Mouse (Mus musculus) forebrain, embryonic 14.5 days (tissue): Measurements from ENCODE around the gene Rtl1. TPM values are rescaled to one million over a fixed set of nuclear protein-coding genes. Genes with fewer than 3 reads are reported as not detected.

Source experiments
- ATAC-seq: fragments of 200-750 bp; cut with Nextera tagmentation; 2 replicates; pipeline ENCODE4 v1.8.0; 2017; ENCODE audit warnings: mild to moderate bottlenecking, moderate library complexity
- DNase-seq: peaks from one replicate; pipeline ENCODE4 v3.0.0-alpha.2; 2015; ENCODE audit warnings: low spot score
- H3K27ac ChIP-seq: fragments of 300-500 bp; sonication (generic); 2 replicates; pipeline ENCODE4 v1.5.1; 2014; ENCODE audit warnings: low read depth, mild to moderate bottlenecking, control low read depth, low read length, moderate library complexity
- H3K27me3 ChIP-seq: fragments of 300-500 bp; sonication (generic); replicated peaks from 2 replicates; pipeline ENCODE4 v1.6.1; 2014; ENCODE audit warnings: low read length, control low read depth, mixed read lengths; ENCODE audit not compliant: control insufficient read depth, insufficient read depth
- H3K36me3 ChIP-seq: fragments of 300-500 bp; sonication (generic); 2 replicates; pipeline ENCODE4 v1.6.1; 2014; ENCODE audit warnings: low read length, control low read depth; ENCODE audit not compliant: control insufficient read depth, insufficient read depth
- H3K4me1 ChIP-seq: fragments of 300-500 bp; sonication (generic); 2 replicates; pipeline ENCODE4 v1.6.1; 2014; ENCODE audit warnings: antibody characterized with exemption, low read length, control low read depth; ENCODE audit not compliant: control insufficient read depth, insufficient read depth
- H3K4me2 ChIP-seq: fragments of 300-500 bp; sonication (generic); 2 replicates; pipeline ENCODE4 v1.6.1; 2014; ENCODE audit warnings: mild to moderate bottlenecking, control low read depth, low read length
- H3K4me3 ChIP-seq: fragments of 300-500 bp; sonication (generic); 2 replicates; pipeline ENCODE4 v1.5.1; 2014; ENCODE audit warnings: low read depth, low read length, control low read depth
- H3K9ac ChIP-seq: fragments of 300-500 bp; sonication (generic); 2 replicates; pipeline ENCODE4 v1.6.1; 2014; ENCODE audit warnings: mild to moderate bottlenecking, low read length, control low read depth, moderate library complexity
- H3K9me3 ChIP-seq: fragments of 300-500 bp; sonication (generic); replicated peaks from 2 replicates; pipeline ENCODE4 v1.6.1; 2016; ENCODE audit warnings: low read length, control low read depth, mixed read lengths; ENCODE audit not compliant: control insufficient read depth
- WGBS: fragments of 180-500 bp; shearing (Covaris S2); extraction: QIAGEN DNeasy Blood & Tissue Kit; methylation state at CpG from one replicate; pipeline ENCODE4 v1.1.7; 2014; 5-methylcytosine and 5-hydroxymethylcytosine counted together
- polyA plus RNA-seq: library from polyadenylated mRNA; unstranded; fragments of >200 nt; fragmentation: Nextera tagmentation; extraction: Ambion mirVana; gene quantifications from 2 replicates; pipeline ENCODE4 v1.2.1, GENCODE M21; 2014

The Rtl1 gene
- 0.37 and 0.58 TPM in 2 replicates for polyA plus RNA-seq

GRCm38 (mm10) chr12:109600230-109600629 lies at the start of gene Rtl1:
Gene Rtl1 (minus strand): TSS chr12:109600330.
- DNase-seq (no peak), ATAC-seq (no peak)
- Histone ChIP-seq H3K4me1 (no peaks in the 10 kb centered on the region), H3K9me3 (no peaks in the 10 kb centered on the region), H3K9ac (no peak within 1 kb of the TSS), H3K36me3 (peaks cover 31% of the 10 kb centered on the region), H3K27ac (no peak within 1 kb of the TSS), H3K27me3 (no peaks in the 10 kb centered on the region), H3K4me2 (no peak within 1 kb of the TSS), H3K4me3 (no peak within 1 kb of the TSS)
- 89% methylated on average over 7 of the region's 7 CpGs for WGBS

DNA sequence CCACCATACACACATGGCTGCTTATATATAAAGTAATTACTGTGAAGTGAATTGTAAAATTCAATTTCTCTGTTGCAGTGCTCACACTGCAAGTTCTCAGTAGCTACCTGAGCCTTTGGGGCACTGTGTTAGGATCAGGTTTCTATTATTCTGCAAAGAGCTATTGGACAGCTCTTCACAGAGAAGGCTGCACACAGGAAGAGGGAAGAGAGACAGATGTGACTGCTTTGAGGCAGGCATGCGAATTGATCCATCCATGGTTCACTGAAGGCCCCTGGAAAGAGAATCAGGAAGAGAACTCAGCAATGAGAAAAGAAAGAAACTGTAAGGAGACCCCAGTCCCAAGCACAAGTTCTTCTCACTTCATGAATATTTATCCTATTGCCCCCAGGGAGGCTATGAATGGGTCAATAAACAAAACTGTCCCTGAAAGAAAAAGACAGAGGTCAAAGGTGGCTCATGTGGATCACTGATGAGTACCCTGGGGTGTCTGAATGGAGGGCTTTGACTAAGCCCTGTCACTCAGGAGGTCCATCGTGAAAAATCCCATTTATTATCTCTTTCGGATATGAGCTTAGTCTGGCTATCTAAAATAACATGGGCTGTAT lies 40.5 kb upstream of the Rtl1 start:
- Histone ChIP-seq H3K9ac (no peak overlapping the region), H3K4me1 (no peaks in the 10 kb centered on the region), H3K27ac (no peak overlapping the region), H3K9me3 (no peaks in the 10 kb centered on the region), H3K4me3 (no peak overlapping the region), H3K4me2 (no peak overlapping the region), H3K36me3 (peaks cover 7% of the 10 kb centered on the region; the same call in 1 of the 2 replicates), H3K27me3 (no peaks in the 10 kb centered on the region)
- ATAC-seq (no peak), DNase-seq (no peak)
- 28% methylated on average over 3 of the region's 3 CpGs for WGBS

DNA sequence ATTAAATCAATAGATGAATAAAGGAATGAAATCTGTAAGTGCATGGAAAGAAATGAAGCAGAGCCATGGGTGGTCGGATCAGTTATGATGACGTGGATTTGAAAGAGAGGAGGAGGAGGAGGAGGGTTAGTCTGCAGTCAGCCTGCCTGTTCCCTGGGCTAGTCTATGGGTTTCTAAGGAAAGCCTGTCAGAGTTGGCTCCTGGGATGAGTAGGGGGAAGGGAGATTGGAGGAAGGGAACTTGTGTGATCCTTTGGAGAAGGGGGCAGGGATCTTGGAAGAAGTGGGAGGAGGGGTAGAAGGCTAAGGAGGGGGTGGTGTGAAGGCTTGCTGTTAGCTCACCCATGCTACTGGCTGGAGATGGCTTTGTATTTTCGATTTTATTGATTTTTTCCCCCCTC lies 31.9 kb upstream of the Rtl1 start:
- H3K9me3 ChIP-seq = no peaks in the 10 kb centered on the region
- ATAC-seq = no peak
- H3K4me1 ChIP-seq = no peaks in the 10 kb centered on the region
- WGBS = 38% methylated on average over 3 of the region's 3 CpGs
- no peak overlapping the region for H3K9ac ChIP-seq
- no peaks in the 10 kb centered on the region for H3K27me3 ChIP-seq
- 0 out of 2 replicates have a peak, but pooled peaks cover 8% of the 10 kb centered on the region for H3K36me3 ChIP-seq
- H3K27ac ChIP-seq = no peak overlapping the region
- H3K4me3 ChIP-seq = no peak overlapping the region
- no peak overlapping the region for H3K4me2 ChIP-seq
- DNase-seq = no peak

- no peak overlapping the region for H3K4me3 ChIP-seq
- H3K27ac ChIP-seq = no peak overlapping the region
- DNase-seq = no peak
- no peak overlapping the region for H3K4me2 ChIP-seq
- no peaks in the 10 kb centered on the region for H3K4me1 ChIP-seq
- 43% methylated on average over 1 of the region's 1 CpGs for WGBS
- H3K9ac ChIP-seq = no peak overlapping the region
- peaks cover 10% of the 10 kb centered on the region; the same call in 1 of the 2 replicates for H3K36me3 ChIP-seq
- no peaks in the 10 kb centered on the region for H3K9me3 ChIP-seq
- no peak for ATAC-seq
- H3K27me3 ChIP-seq = no peaks in the 10 kb centered on the region
Measured at GRCm38 (mm10) chr12:109628887-109629286, 28.8 kb upstream of the Rtl1 start.

DNA sequence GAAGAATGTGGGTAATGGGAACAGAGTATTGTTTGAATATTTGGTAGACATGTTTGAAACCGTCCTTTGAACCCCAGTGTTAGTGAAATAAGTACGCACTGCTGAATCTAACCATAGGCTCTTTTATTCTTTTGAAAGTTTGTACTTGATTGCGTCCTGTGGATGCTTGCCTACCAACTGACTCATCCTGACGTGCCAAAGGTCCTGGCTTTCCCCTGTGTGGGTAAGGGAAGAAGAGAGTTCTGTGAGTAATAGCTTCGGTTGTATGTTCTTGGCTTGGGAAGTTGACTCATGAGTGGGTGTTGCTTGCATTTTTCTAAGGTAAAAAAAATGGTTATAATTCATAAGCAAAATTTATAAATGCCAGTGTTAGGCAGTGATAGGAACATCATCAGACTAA lies 26.8 kb upstream of the Rtl1 start:
- no peak overlapping the region for H3K9ac ChIP-seq
- no peak for DNase-seq
- no peak overlapping the region for H3K4me2 ChIP-seq
- ATAC-seq = no peak
- no peaks in the 10 kb centered on the region for H3K27me3 ChIP-seq
- 89% methylated on average over 5 of the region's 5 CpGs for WGBS
- no peaks in the 10 kb centered on the region for H3K4me1 ChIP-seq
- no peak overlapping the region for H3K27ac ChIP-seq
- no peak overlapping the region for H3K4me3 ChIP-seq
- no peaks in the 10 kb centered on the region for H3K9me3 ChIP-seq
- peaks cover 10% of the 10 kb centered on the region; the same call in 1 of the 2 replicates for H3K36me3 ChIP-seq

- H3K4me3 ChIP-seq = no peak overlapping the region
- DNase-seq (no peak), ATAC-seq (no peak)
- no peak overlapping the region for H3K27ac ChIP-seq
- H3K9me3 ChIP-seq = no peaks in the 10 kb centered on the region
- peaks cover 20% of the 10 kb centered on the region for H3K36me3 ChIP-seq
- H3K4me2 ChIP-seq = no peak overlapping the region
- WGBS = 70% methylated on average over 3 of the region's 3 CpGs
- H3K4me1 ChIP-seq = peaks cover 2% of the 10 kb centered on the region; the same call in 1 of the 2 replicates
- no peaks in the 10 kb centered on the region for H3K27me3 ChIP-seq
- no peak overlapping the region for H3K9ac ChIP-seq
Measured at GRCm38 (mm10) chr12:109620196-109620595, 20.1 kb upstream of the Rtl1 start.

DNA sequence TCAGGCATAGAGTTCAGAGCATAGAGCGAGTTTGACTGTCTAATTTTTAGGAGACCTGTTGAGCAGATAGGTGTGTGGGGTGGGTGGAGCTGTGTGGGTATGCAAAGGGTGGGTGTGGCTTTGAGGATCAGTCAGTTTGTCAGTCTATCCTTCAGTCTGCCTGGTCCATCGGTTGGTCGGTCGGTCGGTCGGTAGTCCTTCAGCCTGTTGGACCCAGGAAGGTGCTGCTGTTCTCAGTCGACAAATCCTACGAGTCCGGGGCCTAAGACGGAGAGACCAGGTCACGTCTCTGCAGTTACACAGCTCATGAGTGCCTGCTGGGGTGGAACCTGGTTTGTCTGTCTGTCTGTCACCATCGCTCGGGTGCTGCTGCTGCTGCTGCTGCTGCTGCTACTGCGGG lies 17.9 kb upstream of the Rtl1 start:
- Histone ChIP-seq H3K4me3 (no peak overlapping the region), H3K9me3 (no peaks in the 10 kb centered on the region), H3K9ac (no peak overlapping the region), H3K27ac (no peak overlapping the region), H3K36me3 (peaks cover 30% of the 10 kb centered on the region), H3K4me2 (no peak overlapping the region), H3K4me1 (peaks cover 2% of the 10 kb centered on the region; the same call in 1 of the 2 replicates), H3K27me3 (0 out of 2 replicates have a peak, but pooled peaks cover 6% of the 10 kb centered on the region)
- WGBS = 81% methylated on average over 14 of the region's 14 CpGs
- no peak for ATAC-seq
- DNase-seq = no peak

DNA sequence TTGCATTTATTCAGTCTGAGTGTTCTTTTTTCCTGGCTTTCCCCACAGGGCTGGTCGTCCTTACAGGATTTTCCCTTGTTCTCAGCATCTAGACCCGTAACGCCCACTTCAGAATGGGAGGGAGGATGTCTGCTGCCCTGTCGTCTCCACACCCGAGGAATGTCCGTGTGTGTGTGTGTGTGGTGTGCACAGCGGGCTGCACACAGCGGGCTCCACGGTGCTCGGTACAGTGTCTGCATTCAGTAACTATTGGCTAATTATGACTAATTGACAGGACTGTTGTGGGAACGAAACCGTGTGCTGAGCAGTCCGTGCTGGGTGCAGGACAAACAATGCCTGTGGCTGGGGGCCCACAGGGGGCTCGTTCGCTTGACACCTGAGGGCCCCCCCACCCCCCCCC lies 17.0 kb upstream of the Rtl1 start:
- Histone ChIP-seq H3K36me3 (peaks cover 33% of the 10 kb centered on the region), H3K27ac (0 out of 2 replicates have a peak overlapping the region, but pooled peaks have one; percentile 33), H3K4me3 (no peak overlapping the region), H3K4me2 (peak overlapping the region; percentile 28; the same call in 1 of the 2 replicates), H3K4me1 (peaks cover 2% of the 10 kb centered on the region; the same call in 1 of the 2 replicates), H3K27me3 (0 out of 2 replicates have a peak, but pooled peaks cover 6% of the 10 kb centered on the region), H3K9me3 (no peaks in the 10 kb centered on the region), H3K9ac (no peak overlapping the region; the same call in 1 of the 2 replicates)
- ATAC-seq (peak; percentile 53), DNase-seq (peak; percentile 42)
- WGBS = 8% methylated on average over 15 of the region's 15 CpGs

GRCm38 (mm10) chr12:109615371-109615770 lies 15.2 kb upstream of the Rtl1 start:
- H3K4me1 ChIP-seq = peaks cover 2% of the 10 kb centered on the region; the same call in 1 of the 2 replicates
- H3K4me3 ChIP-seq = no peak overlapping the region
- WGBS = 72% methylated on average over 8 of the region's 8 CpGs
- H3K9ac ChIP-seq = no peak overlapping the region
- H3K9me3 ChIP-seq = 0 out of 2 replicates have a peak, but pooled peaks cover 2% of the 10 kb centered on the region
- peaks cover 50% of the 10 kb centered on the region for H3K36me3 ChIP-seq
- ATAC-seq (no peak), DNase-seq (no peak)
- no peak overlapping the region for H3K4me2 ChIP-seq
- no peak overlapping the region for H3K27ac ChIP-seq
- H3K27me3 ChIP-seq = 0 out of 2 replicates have a peak, but pooled peaks cover 6% of the 10 kb centered on the region
